17 mouse cellular contexts compared by ENCODE assay signal in the genomic region with DNA sequence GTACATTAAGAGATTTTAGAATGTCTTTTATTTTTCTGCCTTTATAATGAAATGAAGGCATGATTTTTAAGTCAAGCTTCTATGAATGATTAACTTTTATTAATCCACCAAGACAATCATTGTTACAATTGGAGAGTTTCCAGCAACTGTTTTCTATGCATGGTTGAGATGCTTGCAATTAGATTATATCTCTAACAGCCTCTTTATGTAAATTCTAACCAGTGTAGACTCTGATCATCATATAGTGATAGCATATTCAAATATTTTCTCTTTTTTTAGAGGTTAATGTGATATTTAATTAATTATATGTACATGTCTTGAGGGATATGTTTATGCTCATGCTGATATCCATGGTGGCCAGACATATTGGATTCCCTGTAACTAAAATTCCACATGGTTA.
"Had no signal": no experiment of that assay in that cellular context is flagged by ENCODE, and none has a peak within 500 bp of the region (broad histone marks: within the 10 kb centered on the region; RNA-seq: fewer than 3 reads in every experiment).

No protein-coding gene starts in this region.

- H3K27me3 ChIP-seq: lung, embryonic 15.5 days; megakaryocyte, embryonic 14.5 days; midbrain, embryonic 13.5 days; midbrain, embryonic 15.5 days; neural tube, embryonic 12.5 days; stomach, embryonic 15.5 days had no signal

- H3K9me3 ChIP-seq: lung, embryonic 15.5 days; megakaryocyte, embryonic 14.5 days; midbrain, embryonic 13.5 days; midbrain, embryonic 15.5 days; neural tube, embryonic 12.5 days; stomach, embryonic 15.5 days had no signal

- H3K9ac ChIP-seq: lung, embryonic 15.5 days; midbrain, embryonic 13.5 days; midbrain, embryonic 15.5 days; neural tube, embryonic 12.5 days; stomach, embryonic 15.5 days had no signal

- H3K36me3 ChIP-seq: lung, embryonic 15.5 days; midbrain, embryonic 13.5 days; midbrain, embryonic 15.5 days; neural tube, embryonic 12.5 days; stomach, embryonic 15.5 days had no signal

- H3K4me2 ChIP-seq: lung, embryonic 15.5 days; midbrain, embryonic 11.5 days; midbrain, embryonic 13.5 days; midbrain, embryonic 15.5 days; neural tube, embryonic 12.5 days; stomach, embryonic 15.5 days had no signal

- H3K27ac ChIP-seq: lung, embryonic 15.5 days; macrophage; midbrain, embryonic 13.5 days; midbrain, embryonic 15.5 days; neural tube, embryonic 12.5 days; stomach, embryonic 15.5 days; stomach, postnatal 0 days had no signal

- H3K4me1 ChIP-seq: lung, embryonic 15.5 days; megakaryocyte, embryonic 14.5 days; midbrain, embryonic 13.5 days; midbrain, embryonic 15.5 days; neural tube, embryonic 12.5 days; stomach, embryonic 15.5 days had no signal

- H3K4me3 ChIP-seq: lung, embryonic 15.5 days; megakaryocyte, embryonic 14.5 days; midbrain, embryonic 13.5 days; midbrain, embryonic 15.5 days; neural tube, embryonic 12.5 days; stomach, embryonic 15.5 days had no signal

- ATAC-seq: lung, postnatal 0 days; midbrain, embryonic 13.5 days; midbrain, embryonic 15.5 days had no signal

- DNase-seq: lung, adult 2 months; lung, postnatal 14 days; lung, postnatal 36 days; right cerebral cortex, postnatal 14 days; thymus, adult 2 months; thymus, postnatal 25 days; thymus, postnatal 4 days had no signal
